Mouse (Mus musculus) left cerebral cortex, adult 18-20 months (tissue): ENCODE results near the gene Pde4d. TPM values are rescaled to one million over a fixed set of nuclear protein-coding genes. Genes with fewer than 3 reads are reported as not detected.

Experiments
- DNase-seq, 2 experiments: peaks; one replicate each; pipeline ENCODE4 v3.0.0; 2021 to 2022; ENCODE audit warnings: low spot score in 2 of 2, mixed read lengths in 1 of 2
- microRNA-seq, 2 experiments: library from miRNA; unstranded; fragments of <30 nt; microRNA quantifications; one replicate each; pipeline ENCODE4 v1.2.0; 2021
- total RNA-seq, 2 experiments: library from RNA; stranded (reverse); gene quantifications; 2 replicates each; pipeline ENCODE4 v1.2.3; 2021

The Pde4d gene
- total RNA-seq, 2 experiments from 2014 or later = 107 to 109 TPM

DNA sequence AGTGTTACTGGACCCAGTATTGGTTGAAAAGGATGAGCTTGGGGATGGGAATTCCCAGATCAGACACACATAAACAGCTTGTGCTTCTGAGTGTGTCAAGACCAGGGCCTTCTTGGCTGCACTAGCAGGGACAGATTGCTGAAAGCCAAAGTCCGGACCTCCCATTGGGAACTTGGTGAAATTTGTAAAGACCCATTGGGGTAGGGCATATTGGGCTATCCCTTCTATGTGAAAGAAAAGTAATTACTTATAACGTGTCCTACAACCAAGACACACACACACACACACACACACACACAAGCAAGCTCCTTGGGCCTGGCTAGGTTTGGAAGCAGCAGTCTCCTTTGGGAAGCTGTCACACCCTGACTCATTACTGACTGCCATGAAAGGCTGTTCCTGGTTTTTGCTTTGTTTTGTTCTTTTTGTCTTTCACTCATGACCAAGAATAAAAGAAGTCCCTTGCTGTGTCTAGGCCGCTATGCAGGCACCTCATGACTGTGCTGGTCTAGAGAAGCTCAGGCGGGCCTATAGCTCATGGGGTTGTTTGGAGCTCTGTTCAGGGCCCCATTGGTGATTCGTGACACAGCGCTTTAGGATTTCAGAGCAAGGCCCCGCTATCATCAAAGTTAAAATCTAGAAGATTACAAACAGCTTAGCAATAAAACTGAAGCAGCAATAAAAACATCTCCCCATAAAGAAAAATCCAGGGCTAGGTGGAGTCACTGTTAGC lies 1495.2 kb downstream of the Pde4d start:
- no peak for DNase-seq

DNA sequence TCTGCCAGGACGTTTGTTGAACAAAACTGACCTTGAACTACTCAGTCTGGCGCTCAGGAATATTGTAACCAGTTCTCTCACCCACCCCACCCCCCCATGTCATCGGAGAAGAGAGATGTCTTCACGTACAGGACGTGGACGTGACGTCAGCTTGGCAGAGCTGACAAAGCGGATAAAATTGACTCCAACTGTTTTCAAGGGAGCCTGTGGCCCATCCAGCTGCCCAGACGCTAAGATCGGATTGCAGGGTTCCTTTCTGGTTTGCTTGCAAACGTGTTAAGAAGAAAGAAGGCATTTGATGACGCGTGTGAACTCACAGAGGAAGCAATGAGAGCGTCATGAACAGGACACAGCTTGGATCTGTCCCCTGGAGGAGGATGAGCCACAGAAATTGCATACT lies 1501.7 kb downstream of the Pde4d start:
- no peak for DNase-seq

- no peak for DNase-seq
These were observed 1504.4 kb downstream of the Pde4d start for GRCm38 (mm10) chr13:109954189-109954588.

- no peak for DNase-seq
These were observed 1508.2 kb downstream of the Pde4d start for GRCm38 (mm10) chr13:109957953-109958352.

GRCm38 (mm10) chr13:109982821-109983443 lies 1533.2 kb downstream of the Pde4d start:
- DNase-seq = no peak

GRCm38 (mm10) chr13:109985411-109985810 lies 1535.7 kb downstream of the Pde4d start:
- DNase-seq = no peak

- no peak for DNase-seq
These were observed 1536.1 kb downstream of the Pde4d start for GRCm38 (mm10) chr13:109985892-109986291.

DNA sequence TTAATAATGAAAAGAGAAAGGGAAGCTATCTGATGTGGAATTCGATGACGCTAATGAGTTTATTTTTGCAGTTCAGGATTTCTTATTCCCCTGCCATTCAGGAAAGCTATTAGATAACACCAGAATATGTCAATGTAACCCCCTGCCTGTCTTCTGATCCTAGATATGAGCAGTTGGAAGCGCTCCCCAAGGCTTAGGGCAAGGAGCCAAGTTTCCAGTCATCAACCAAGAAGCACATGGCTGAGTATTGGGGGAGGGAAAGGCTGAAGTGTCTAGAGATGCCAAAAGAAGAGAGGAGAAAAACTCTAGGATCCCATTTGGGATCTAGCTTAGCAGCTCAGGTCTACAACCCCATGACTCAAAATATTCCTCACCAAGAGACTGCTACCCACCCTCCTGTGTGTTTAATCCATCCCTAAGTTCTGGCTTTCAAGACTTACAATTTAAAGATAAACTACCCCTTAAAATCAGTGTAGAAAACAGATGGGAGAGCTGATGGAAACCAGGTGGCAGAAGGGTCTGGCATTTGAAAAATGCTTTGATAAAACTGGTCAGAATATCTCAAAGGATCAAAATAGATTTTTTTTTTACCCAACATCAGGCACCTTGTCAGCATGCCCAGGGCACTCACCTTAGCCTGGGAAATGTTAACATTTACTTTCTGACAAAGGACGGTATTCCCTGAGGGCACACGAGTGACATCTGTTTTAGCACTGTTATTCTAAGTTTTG lies 1543.2 kb downstream of the Pde4d start:
- peak in 1 of 2 experiments; percentile 9 for DNase-seq

- no peak for DNase-seq
These were observed 1544.6 kb downstream of the Pde4d start for GRCm38 (mm10) chr13:109994240-109994764.

GRCm38 (mm10) chr13:110002081-110002480 lies 1552.3 kb downstream of the Pde4d start:
- no peak for DNase-seq

Small RNA genes lying within 50 kb of the gene (microRNA-seq; reads per million reads assigned to microRNA genes)
- 0 reads per million in 2 experiments for gene Mir1904
- gene Mir582 = 13.7 to 21.9 reads per million in 2 experiments

Other genes with a start within 250 kb of the Pde4d start
- 1 to 10 TPM; 5.9 to 6.0 TPM for gene Elovl7, start 235.5 kb upstream of the Pde4d start, total RNA-seq
- under 1 TPM; 0.14 to 0.26 TPM for gene Depdc1b, start 133.6 kb upstream of the Pde4d start, total RNA-seq